Mouse (Mus musculus) thymus, adult 2 months (tissue): Measurements from ENCODE around the gene Ier2.

Experiments used
- CTCF ChIP-seq: fragments of 200-500 bp; IDR thresholded peaks from 2 replicates; pipeline ENCODE4 v1.5.1; 2012; ENCODE audit warnings: mild to moderate bottlenecking, control low read depth, low read length, moderate library complexity, borderline replicate concordance; ENCODE audit not compliant: control insufficient read depth, poor library complexity, insufficient read depth; ENCODE audit errors: extremely low read depth
- POLR2A ChIP-seq: fragments of 200-500 bp; IDR thresholded peaks from 2 replicates; pipeline ENCODE4 v1.6.1; 2012; ENCODE audit warnings: mild to moderate bottlenecking, low read length, control low read depth, moderate library complexity; ENCODE audit not compliant: control insufficient read depth, poor library complexity, insufficient read depth; ENCODE audit errors: extremely low read depth

DNA sequence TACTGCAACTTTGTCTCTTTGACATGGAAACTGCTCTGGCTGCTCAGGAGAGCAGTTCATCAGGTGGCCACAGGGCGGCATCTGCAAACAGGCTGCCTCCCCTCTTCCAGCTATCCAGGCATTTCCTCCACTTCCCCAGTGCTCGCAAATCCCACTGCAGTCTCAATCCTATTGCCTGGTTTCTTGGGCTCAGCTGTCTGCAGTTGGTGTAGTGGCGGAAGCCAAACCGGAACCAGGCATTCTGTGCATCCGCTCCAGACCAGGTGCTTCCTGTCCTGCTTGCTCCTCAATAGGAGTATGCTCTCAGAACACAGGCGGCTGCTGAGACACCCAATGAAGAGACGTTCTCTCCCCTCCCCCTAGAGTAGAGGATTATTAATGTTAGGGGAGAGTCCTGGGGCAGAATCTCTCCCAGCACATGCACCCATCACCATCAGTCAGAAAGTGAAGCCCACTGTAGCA, 37.2 kb upstream of the Ier2 start:
- peak; percentile 64; the same call in 1 of the 2 replicates for TF ChIP-seq CTCF
- TF ChIP-seq POLR2A: peak; percentile 27; the same call in 1 of the 2 replicates
